Mouse (Mus musculus) megakaryocyte, embryonic 14.5 days (primary cell): ENCODE data around the gene Oca2.

ENCODE experiments used
- FLI1 ChIP-seq: IDR thresholded peaks from 2 replicates; pipeline ENCODE4 v1.6.1; 2012; ENCODE audit warnings: low read length, inconsistent platforms, mixed read lengths
- GATA1 ChIP-seq: IDR thresholded peaks from 3 replicates; pipeline ENCODE4 v1.6.1; 2012; ENCODE audit warnings: mixed read lengths, low read length, inconsistent platforms, borderline replicate concordance

DNA sequence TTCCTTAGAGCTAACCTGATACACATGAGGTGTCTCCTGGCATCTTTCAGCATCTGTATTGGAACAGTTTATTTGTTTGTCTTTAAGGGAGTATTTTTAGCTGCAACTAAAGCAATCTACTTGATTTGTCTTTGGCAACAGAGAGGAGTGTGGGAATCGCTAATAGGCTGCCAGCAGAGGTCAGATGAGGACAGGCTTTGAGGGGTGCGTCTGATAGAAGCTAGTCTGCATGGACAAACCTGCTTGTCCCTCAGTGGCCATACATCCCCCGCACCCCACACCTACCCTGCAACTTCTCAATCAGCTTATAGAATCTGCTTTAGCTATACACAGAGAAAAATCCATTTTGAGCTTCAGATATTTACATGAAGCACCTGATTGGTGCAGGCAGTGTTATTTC lies 109.0 kb downstream of the Oca2 start:
- TF ChIP-seq FLI1 = no peak
- no peak for TF ChIP-seq GATA1
